Mouse (Mus musculus): ENCODE data around the gene Agxt2. TPM values are rescaled to one million over a fixed set of nuclear protein-coding genes. Genes with fewer than 3 reads are reported as not detected.
A peak's percentile ranks its signal among the peaks of the same experiment; 100 is the strongest.

Agxt2 gene
- total and polyA plus RNA-seq, 2 experiments from 2014 or later: not detected

GRCm38 (mm10) chr15:10439963-10440362, 81.6 kb downstream of the Agxt2 start:
- TF ChIP-seq CTCF (IDR thresholded peaks at IDR 0.05): peak; percentile 62
- 75% methylated on average over 6 of the region's 6 CpGs for WGBS

GRCm38 (mm10) chr15:10441493-10441892, 83.2 kb downstream of the Agxt2 start:
- no peak for ATAC-seq (ENCODE audit: low FRiP score)
- 91% methylated on average over 9 of the region's 9 CpGs for whole genome bisulfite sequencing
- no peaks in the 10 kb centered on the region for H3K9me3 ChIP-seq (ENCODE audit: low read length)

More at GRCm38 (mm10) chr15:10439963-10440362, 81.6 kb downstream of the Agxt2 start:
- Histone ChIP-seq H3K4me1 (ENCODE audit: insufficient read depth, low read length) (no peaks in the 10 kb centered on the region), H3K4me2 (ENCODE audit: low read depth, low read length, poor library complexity, severe bottlenecking) (no peak overlapping the region), H3K27me3 (ENCODE audit: insufficient read depth, low read length) (no peaks in the 10 kb centered on the region), H3K27ac (ENCODE audit: low read depth, low read length) (no peak overlapping the region), H3K9me3 (ENCODE audit: low read length) (no peaks in the 10 kb centered on the region), H3K4me3 (ENCODE audit: low read depth, low read length) (no peak overlapping the region), H3K9ac (replicated peaks; ENCODE audit: low read length, poor library complexity, severe bottlenecking) (no peak overlapping the region), H3K36me3 (ENCODE audit: insufficient read depth, low read length) (0 out of 2 replicates have a peak, but pooled peaks cover 15% of the 10 kb centered on the region)
- ATAC-seq (ENCODE audit: low FRiP score) (no peak), DNase-seq (ENCODE audit: low spot score) (peak; percentile 26)

GRCm38 (mm10) chr15:10442275-10442674, 83.9 kb downstream of the Agxt2 start:
- no peak for TF ChIP-seq CTCF (IDR thresholded peaks at IDR 0.05)
- ATAC-seq (ENCODE audit: low FRiP score) (no peak), DNase-seq (ENCODE audit: low spot score) (no peak)
- Histone ChIP-seq H3K4me2 (ENCODE audit: low read depth, low read length, poor library complexity, severe bottlenecking) (no peak overlapping the region), H3K27me3 (ENCODE audit: insufficient read depth, low read length) (no peaks in the 10 kb centered on the region), H3K27ac (ENCODE audit: low read depth, low read length) (no peak overlapping the region), H3K9ac (replicated peaks; ENCODE audit: low read length, poor library complexity, severe bottlenecking) (no peak overlapping the region), H3K36me3 (ENCODE audit: insufficient read depth, low read length) (0 out of 2 replicates have a peak, but pooled peaks cover 16% of the 10 kb centered on the region), H3K4me1 (ENCODE audit: insufficient read depth, low read length) (no peaks in the 10 kb centered on the region), H3K4me3 (ENCODE audit: low read depth, low read length) (no peak overlapping the region), H3K9me3 (ENCODE audit: low read length) (no peaks in the 10 kb centered on the region)
- 33% methylated on average over 1 of the region's 1 CpGs for WGBS

More at GRCm38 (mm10) chr15:10441493-10441892, 83.2 kb downstream of the Agxt2 start:
- no peak for DNase-seq (ENCODE audit: low spot score)
- TF ChIP-seq CTCF (IDR thresholded peaks at IDR 0.05): no peak
- Histone ChIP-seq H3K27ac (ENCODE audit: low read depth, low read length) (no peak overlapping the region), H3K27me3 (ENCODE audit: insufficient read depth, low read length) (no peaks in the 10 kb centered on the region), H3K4me3 (ENCODE audit: low read depth, low read length) (no peak overlapping the region), H3K4me1 (ENCODE audit: insufficient read depth, low read length) (no peaks in the 10 kb centered on the region), H3K9ac (replicated peaks; ENCODE audit: low read length, poor library complexity, severe bottlenecking) (no peak overlapping the region), H3K36me3 (ENCODE audit: insufficient read depth, low read length) (0 out of 2 replicates have a peak, but pooled peaks cover 16% of the 10 kb centered on the region), H3K4me2 (ENCODE audit: low read depth, low read length, poor library complexity, severe bottlenecking) (no peak overlapping the region)

- Histone ChIP-seq H3K36me3 (ENCODE audit: insufficient read depth, low read length) (peaks cover 28% of the 10 kb centered on the region), H3K4me1 (ENCODE audit: insufficient read depth, low read length) (no peaks in the 10 kb centered on the region), H3K4me3 (ENCODE audit: low read depth, low read length) (no peak overlapping the region), H3K27ac (ENCODE audit: low read depth, low read length) (no peak overlapping the region), H3K4me2 (ENCODE audit: low read depth, low read length, poor library complexity, severe bottlenecking) (no peak overlapping the region), H3K27me3 (ENCODE audit: insufficient read depth, low read length) (no peaks in the 10 kb centered on the region), H3K9me3 (ENCODE audit: low read length) (no peaks in the 10 kb centered on the region), H3K9ac (replicated peaks; ENCODE audit: low read length, poor library complexity, severe bottlenecking) (no peak overlapping the region)
- no peak for TF ChIP-seq CTCF (IDR thresholded peaks at IDR 0.05)
- ATAC-seq (ENCODE audit: low FRiP score) (no peak), DNase-seq (ENCODE audit: low spot score) (no peak)
- 71% methylated on average over 3 of the region's 3 CpGs for WGBS
Measured at GRCm38 (mm10) chr15:10447102-10447501, 88.8 kb downstream of the Agxt2 start.

Other genes starting within 250 kb of the Agxt2 start
- gene Prlr, start 181.3 kb upstream of the Agxt2 start, total RNA-seq (2014; rRNA removed): 2.3 and 5.5 TPM in 2 replicates
- 3.6 and 4.8 TPM in 2 replicates for gene Prlr, start 181.3 kb upstream of the Agxt2 start, polyA plus RNA-seq (2015; fragmentation: Nextera tagmentation; extraction: Ambion mirVana)
- gene Gm21973, start 33.2 kb upstream of the Agxt2 start, total RNA-seq (2014; rRNA removed): not detected in 2 replicates
- not detected in 2 replicates for gene Gm21973, start 33.2 kb upstream of the Agxt2 start, polyA plus RNA-seq (2015; fragmentation: Nextera tagmentation; extraction: Ambion mirVana)
- gene Dnajc21, start 112.0 kb downstream of the Agxt2 start, total RNA-seq (2014; rRNA removed): 3.9 and 6.8 TPM in 2 replicates
- 11.6 and 15.5 TPM in 2 replicates for gene Dnajc21, start 112.0 kb downstream of the Agxt2 start, polyA plus RNA-seq (2015; fragmentation: Nextera tagmentation; extraction: Ambion mirVana)
- 6.1 and 9.5 TPM in 2 replicates for gene Brix1, start 127.4 kb downstream of the Agxt2 start, total RNA-seq (2014; rRNA removed)
- 44.2 and 52.7 TPM in 2 replicates for gene Brix1, start 127.4 kb downstream of the Agxt2 start, polyA plus RNA-seq (2015; fragmentation: Nextera tagmentation; extraction: Ambion mirVana)
- gene Rad1, start 127.5 kb downstream of the Agxt2 start, total RNA-seq (2014; rRNA removed): 15.5 and 18.4 TPM in 2 replicates
- gene Rad1, start 127.5 kb downstream of the Agxt2 start, polyA plus RNA-seq (2015; fragmentation: Nextera tagmentation; extraction: Ambion mirVana): 18.1 TPM in 2 replicates
- not detected in 2 replicates for gene Ttc23l, start 200.1 kb downstream of the Agxt2 start, total RNA-seq (2014; rRNA removed)
- gene Ttc23l, start 200.1 kb downstream of the Agxt2 start, polyA plus RNA-seq (2015; fragmentation: Nextera tagmentation; extraction: Ambion mirVana): not detected in 2 replicates

Measured in midbrain, postnatal 0 days (tissue).